Mouse (Mus musculus) macrophage (primary cell): ENCODE measurements around the gene Corin. TPM values are rescaled to one million over a fixed set of nuclear protein-coding genes. Genes with fewer than 3 reads are reported as not detected.

Experiments used
- H3K27ac ChIP-seq: fragments of 350-480 bp; formaldehyde crosslinking; 2 replicates; pipeline ENCODE4 v1.9.0; 2021
- H3K36me3 ChIP-seq: fragments of 350-480 bp; formaldehyde crosslinking; 2 replicates; pipeline ENCODE4 v1.9.0; 2021; ENCODE audit errors: inconsistent target
- H3K4me3 ChIP-seq: fragments of 350-480 bp; formaldehyde crosslinking; 2 replicates; pipeline ENCODE4 v1.9.0; 2021; ENCODE audit errors: inconsistent target
- H3K79me2 ChIP-seq: fragments of 350-480 bp; formaldehyde crosslinking; 2 replicates; pipeline ENCODE4 v1.9.0; 2021; ENCODE audit errors: inconsistent target
- WGBS: methylation state at CpG from one replicate; pipeline ENCODE4 v1.1.7; 2026; ENCODE audit warnings: inconsistent platforms; ENCODE audit not compliant: missing documents; 5-methylcytosine and 5-hydroxymethylcytosine counted together
- polyA plus RNA-seq: library from polyadenylated mRNA; stranded (reverse); fragments of 250-400 nt; gene quantifications from 3 replicates; pipeline ENCODE4 v1.2.4, GENCODE M21; 2018; ENCODE audit warnings: inconsistent platforms
- total RNA-seq, 78 experiments: library from RNA; depleted of rRNA; stranded (reverse); fragments of 250-400 nt; gene quantifications; 1 replicate in 9 of 78; 2 replicates in 24 of 78; 3 replicates in 43 of 78; 4 replicates in 2 of 78; pipeline ENCODE4 v1.2.4; 2018; ENCODE audit warnings: inconsistent platforms in 56 of 78

Gene Corin
- total RNA-seq (2018; cell fraction: chromatin; rRNA removed): under 1 TPM in 1 of 26 experiments, not detected in 25; 0.27 TPM
- under 1 TPM in 8 of 26 experiments, not detected in 18; under 0.01 to 0.09 (median 0.04) TPM for total RNA-seq (2018; cell fraction: cytosol; rRNA removed)
- under 1 TPM in 3 of 26 experiments, not detected in 23; 0.11 to 0.21 (median 0.12) TPM for total RNA-seq (2018; cell fraction: nucleus; rRNA removed)
- not detected in 3 replicates for polyA plus RNA-seq

DNA sequence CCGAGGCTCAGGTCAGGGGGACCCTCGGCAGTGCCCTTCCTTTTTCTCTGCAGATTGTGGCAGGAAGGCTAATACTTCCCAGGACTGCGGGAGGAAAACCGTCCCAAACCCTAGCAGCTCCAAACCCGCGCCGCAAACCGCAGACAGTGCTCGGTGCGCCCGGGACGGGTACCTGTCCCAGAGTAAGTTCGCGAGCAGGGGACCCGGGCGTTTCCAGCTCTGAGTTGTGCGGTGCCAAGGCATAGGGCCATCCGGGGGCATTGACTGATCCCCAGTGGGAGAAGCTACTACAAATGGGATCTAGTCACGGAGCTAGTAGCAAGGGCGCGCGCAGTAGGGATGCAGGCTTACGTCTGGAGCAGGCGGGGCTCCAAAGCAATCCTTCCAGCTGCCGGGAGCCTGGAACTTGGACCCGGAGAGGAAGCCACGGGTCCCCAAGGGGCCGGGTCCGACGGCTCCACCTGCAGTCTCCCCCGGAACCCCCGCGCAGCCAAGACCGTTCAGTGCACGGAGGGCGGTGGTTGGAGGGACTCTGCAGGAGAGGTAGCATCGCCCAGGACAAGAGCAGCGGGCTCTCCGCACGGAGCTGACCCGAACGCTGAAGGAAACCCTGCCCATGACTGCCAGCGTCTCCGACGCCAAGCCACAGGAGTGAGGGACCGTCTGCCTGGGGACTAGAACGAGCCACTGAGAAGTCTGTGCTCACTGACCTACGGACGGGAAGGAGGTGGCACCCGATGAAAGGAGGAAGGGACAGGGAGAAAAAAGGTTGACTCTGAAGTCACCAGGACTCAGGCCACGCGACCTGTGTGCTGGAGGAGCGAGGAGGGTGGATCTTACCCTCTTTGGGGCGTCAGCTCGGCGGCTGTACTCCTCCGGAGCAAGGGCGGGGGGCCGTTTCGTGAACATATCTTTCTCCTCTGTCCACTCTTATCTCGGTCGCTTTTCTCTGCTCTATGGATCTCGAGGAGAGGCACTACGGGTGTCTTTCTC is at the start of gene Corin:
Gene Corin (minus strand): TSS at position 943 of the 993 bp plus-strand sequence.
- Histone ChIP-seq H3K79me2 (no peaks in the 10 kb centered on the region), H3K4me3 (no peak within 1 kb of the TSS), H3K36me3 (no peaks in the 10 kb centered on the region), H3K27ac (no peak within 1 kb of the TSS)
- WGBS: 4% methylated on average over 64 of the region's 64 CpGs

DNA sequence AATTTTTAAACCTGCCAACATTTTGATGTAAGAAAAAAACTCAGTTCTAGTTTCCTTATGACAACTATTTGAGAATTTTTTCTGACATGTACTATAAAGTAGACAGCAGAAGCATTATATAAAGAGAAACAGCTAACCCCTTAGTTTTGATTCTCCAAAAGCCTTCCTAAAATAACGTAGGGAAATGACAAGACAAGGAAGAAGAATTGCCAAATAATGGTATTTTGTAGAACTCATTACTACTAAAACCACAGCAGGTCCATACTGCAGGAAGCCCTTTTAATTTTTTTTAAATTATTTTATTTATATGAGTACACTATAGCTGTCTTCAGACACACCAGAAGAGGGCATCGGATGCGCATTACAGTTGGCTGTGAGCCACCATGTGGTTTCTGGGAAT is 46.9 kb upstream of the Corin start:
- 50% methylated on average over 2 of the region's 3 CpGs for WGBS
- Histone ChIP-seq H3K79me2 (peaks cover 73% of the 10 kb centered on the region), H3K4me3 (no peak overlapping the region), H3K36me3 (peaks cover 20% of the 10 kb centered on the region; the same call in 1 of the 2 replicates), H3K27ac (peak overlapping the region; percentile 77)

DNA sequence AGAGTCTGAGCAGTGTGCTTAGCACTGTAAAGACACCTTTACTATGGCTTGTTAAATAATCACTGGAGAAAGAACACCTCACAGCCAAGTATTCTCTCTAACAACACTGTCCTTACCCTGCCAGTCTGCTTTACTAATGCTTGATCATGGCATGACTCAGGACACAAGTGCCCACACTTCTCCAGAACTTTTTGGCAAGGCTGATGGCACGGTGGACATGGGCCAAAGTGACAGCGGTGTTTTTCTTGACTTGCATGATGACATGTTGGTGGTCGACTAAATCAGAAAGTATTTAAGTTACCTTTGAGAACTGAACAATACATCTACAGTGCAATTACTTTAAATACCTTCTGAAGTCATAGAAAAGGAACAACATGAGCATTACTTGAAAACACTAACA is 24.6 kb upstream of the Corin start:
- peaks cover 89% of the 10 kb centered on the region for H3K36me3 ChIP-seq
- WGBS: 93% methylated on average over 3 of the region's 3 CpGs

DNA sequence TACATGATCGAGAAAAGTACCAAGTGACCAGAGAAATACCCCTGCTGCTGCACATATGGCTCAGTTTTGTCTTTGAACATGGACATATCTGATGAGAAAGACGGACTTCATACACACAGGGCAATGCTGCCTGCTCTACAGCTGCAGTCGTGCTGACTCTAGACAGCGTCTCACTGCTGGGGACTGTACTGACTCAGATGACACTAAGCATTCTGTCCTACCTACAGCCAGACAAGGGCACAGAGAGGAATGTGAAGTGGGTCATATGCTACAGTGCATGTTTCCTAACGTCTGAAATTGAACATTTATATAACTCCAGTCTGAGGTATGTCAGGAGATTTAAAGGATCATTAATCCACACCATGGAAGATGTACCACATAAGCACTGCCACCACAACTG is 9.5 kb upstream of the Corin start:
- Histone ChIP-seq H3K4me3 (no peak overlapping the region), H3K27ac (no peak overlapping the region), H3K36me3 (peaks cover 45% of the 10 kb centered on the region), H3K79me2 (no peaks in the 10 kb centered on the region)
- 86% methylated on average over 5 of the region's 5 CpGs for WGBS

More for the DNA sequence above, 24.6 kb upstream of the Corin start:
- Histone ChIP-seq H3K79me2 (no peaks in the 10 kb centered on the region), H3K4me3 (no peak overlapping the region), H3K27ac (no peak overlapping the region)

DNA sequence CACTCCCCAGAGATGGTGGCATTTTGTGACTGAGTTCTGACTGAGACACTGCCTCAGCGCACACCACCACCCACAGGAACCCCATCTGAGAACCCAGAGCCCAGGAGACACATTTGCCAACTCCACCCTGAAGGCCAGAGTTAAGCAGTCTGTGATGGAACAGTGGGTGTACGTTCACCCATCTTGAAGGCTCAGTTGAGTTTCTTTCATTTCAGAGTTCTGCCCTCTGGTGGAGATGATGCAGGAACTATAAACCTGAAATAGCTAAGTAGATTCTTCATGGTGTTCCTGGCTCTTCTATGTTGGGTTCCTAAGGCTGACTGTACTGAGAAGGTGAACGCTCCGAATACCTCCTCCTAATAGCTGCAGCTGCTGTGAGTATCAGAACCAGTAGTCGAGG is 1.5 kb upstream of the Corin start:
- 69% methylated on average over 5 of the region's 5 CpGs for WGBS
- Histone ChIP-seq H3K4me3 (no peak overlapping the region), H3K36me3 (no peaks in the 10 kb centered on the region), H3K27ac (no peak overlapping the region), H3K79me2 (no peaks in the 10 kb centered on the region)

DNA sequence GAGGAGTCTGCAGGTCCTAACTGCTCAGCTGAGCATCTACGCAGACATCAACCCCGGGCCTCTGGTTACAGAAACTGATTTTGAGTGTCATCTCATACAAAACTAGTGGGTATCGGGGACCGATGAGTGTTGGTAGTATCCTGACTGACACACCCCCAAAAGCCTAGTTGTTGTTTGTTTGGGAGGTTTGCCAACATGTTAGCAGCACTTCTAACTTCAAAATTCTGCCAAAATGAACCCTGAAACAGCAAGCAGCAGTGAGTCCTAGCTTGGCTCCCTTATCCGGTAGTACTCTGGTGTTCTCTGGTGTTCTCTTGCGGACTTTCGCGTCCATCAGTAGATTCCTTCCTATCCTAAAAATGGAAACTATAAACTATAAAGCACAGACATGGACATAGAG is 1.5 kb downstream of the Corin start:
- no peaks in the 10 kb centered on the region for H3K79me2 ChIP-seq
- H3K27ac ChIP-seq: no peak overlapping the region
- H3K4me3 ChIP-seq: no peak overlapping the region
- WGBS: 79% methylated on average over 8 of the region's 8 CpGs
- no peaks in the 10 kb centered on the region for H3K36me3 ChIP-seq

DNA sequence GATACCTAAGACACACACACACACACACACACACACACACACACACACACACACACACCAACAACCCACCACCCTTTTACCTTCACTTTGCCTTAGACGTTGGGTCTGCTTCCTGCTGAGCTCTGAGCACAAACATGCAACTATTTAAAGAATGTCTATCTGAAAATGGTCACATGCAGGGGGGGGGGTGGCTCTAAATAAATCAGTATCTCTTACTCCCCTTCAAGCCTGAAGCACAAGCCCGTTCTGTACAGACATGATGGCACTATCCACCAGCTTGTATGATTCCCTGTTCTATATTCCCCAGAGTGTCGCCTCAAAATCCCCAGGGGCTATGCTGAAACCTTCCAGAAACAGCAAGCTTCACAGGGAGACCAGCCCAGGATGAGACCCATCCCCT is 2.5 kb downstream of the Corin start:
- Histone ChIP-seq H3K79me2 (no peaks in the 10 kb centered on the region), H3K4me3 (no peak overlapping the region), H3K27ac (no peak overlapping the region), H3K36me3 (no peaks in the 10 kb centered on the region)
- 71% methylated on average over 3 of the region's 3 CpGs for WGBS

DNA sequence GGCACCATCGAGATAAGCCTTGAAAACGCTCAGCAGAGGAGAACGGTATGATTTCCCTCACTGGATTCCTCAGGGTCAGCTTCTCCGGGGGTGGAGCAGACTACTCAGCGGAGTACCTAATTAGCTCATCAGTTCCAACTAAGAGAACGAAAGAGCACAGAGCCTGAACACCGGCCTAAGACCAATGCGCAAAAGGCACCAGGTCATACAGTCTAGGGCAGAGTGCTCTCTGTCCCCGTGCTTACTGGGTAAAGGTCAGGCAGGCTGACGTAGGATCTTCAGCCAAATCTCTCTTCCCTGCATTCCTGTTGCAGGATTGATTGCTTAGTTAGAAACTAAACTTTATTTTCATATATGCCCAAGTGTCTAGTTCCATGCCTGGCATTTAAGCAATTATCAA is 6.0 kb downstream of the Corin start:
- Histone ChIP-seq H3K4me3 (no peak overlapping the region), H3K79me2 (no peaks in the 10 kb centered on the region), H3K36me3 (no peaks in the 10 kb centered on the region), H3K27ac (no peak overlapping the region)
- WGBS: 88% methylated on average over 10 of the region's 10 CpGs

DNA sequence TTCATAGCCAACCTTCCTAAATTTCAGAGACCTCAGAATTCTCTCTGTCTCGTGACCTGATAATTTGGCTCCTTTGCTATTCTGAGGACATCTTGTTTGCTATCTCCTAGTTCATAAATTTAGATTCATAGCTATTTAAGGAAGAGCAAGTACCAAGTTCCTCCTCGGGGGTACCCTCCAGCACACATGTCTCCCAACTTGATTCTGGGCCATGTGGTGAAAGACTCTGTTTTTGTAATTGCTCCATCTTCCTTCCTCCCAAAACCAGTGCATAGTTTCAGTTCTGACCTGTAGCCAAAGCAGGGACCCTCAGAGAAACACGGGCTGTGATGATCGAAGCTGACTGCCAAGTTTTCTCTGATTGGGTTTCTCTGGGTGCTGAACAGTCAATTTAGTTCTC is 7.5 kb downstream of the Corin start:
- WGBS: 4% methylated on average over 4 of the region's 4 CpGs
- Histone ChIP-seq H3K4me3 (no peak overlapping the region), H3K27ac (no peak overlapping the region), H3K36me3 (no peaks in the 10 kb centered on the region), H3K79me2 (no peaks in the 10 kb centered on the region)

DNA sequence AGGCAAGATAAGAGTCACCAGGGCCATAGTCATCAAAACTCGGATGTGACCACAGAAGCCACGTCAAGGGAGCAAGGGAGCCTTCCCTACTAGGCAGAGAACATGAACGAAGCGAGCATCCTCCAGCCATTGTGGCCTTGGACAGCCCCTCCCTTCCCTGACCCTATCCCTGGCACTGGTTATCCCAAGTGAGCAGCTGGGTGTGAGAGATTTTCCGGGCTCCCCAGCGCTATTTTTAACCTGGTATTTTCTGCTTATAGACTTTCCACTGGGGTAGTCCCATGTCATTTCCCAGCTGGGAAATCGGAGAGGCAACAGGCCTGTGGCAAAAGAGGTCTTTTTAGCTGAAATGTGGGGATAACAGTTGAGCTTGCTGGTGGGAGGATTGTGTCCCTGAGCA is 10.4 kb downstream of the Corin start:
- Histone ChIP-seq H3K36me3 (no peaks in the 10 kb centered on the region), H3K79me2 (no peaks in the 10 kb centered on the region), H3K27ac (no peak overlapping the region), H3K4me3 (no peak overlapping the region)
- 78% methylated on average over 7 of the region's 7 CpGs for WGBS

DNA sequence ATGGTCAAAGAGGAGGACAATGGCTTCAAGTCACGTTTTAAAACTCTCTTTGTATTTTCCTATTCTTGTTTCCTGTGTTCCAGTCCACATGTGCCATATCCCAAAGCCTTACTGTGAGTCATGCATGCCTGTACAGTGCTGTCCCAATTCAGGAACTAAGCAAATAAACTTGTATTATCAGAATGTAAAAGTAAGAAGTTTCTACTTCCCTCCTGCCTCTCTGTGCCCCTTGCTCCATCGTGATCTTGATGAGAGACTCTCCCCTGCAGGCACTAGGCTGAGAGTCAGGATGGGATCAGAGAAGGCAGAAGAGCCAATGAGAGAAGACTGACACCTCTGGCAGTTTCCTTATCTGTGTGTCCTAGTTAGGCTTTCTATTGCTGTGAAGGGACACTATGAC is 13.0 kb downstream of the Corin start:
- Histone ChIP-seq H3K4me3 (no peak overlapping the region), H3K27ac (no peak overlapping the region), H3K36me3 (no peaks in the 10 kb centered on the region), H3K79me2 (no peaks in the 10 kb centered on the region)
- 4% methylated on average over 2 of the region's 2 CpGs for WGBS

DNA sequence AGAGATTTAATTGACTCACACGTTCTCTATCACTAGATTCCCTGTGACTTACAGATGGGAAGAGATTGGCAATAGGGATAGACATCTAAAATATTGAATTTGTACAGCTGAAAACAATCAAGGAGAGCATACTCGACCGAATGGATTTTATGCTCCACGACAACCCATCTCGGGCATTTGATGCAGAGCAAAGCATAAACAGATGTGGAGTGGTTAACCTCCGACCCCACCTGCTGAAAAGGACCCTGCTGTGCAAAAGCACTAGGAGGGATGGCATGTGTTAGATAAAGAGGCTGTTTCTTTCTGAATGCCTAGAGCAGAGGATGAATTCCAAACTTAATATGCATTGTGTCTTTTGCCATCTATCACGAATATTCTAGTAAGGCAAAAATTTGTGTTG is 23.8 kb downstream of the Corin start:
- 82% methylated on average over 7 of the region's 7 CpGs for WGBS
- H3K27ac ChIP-seq: no peak overlapping the region

DNA sequence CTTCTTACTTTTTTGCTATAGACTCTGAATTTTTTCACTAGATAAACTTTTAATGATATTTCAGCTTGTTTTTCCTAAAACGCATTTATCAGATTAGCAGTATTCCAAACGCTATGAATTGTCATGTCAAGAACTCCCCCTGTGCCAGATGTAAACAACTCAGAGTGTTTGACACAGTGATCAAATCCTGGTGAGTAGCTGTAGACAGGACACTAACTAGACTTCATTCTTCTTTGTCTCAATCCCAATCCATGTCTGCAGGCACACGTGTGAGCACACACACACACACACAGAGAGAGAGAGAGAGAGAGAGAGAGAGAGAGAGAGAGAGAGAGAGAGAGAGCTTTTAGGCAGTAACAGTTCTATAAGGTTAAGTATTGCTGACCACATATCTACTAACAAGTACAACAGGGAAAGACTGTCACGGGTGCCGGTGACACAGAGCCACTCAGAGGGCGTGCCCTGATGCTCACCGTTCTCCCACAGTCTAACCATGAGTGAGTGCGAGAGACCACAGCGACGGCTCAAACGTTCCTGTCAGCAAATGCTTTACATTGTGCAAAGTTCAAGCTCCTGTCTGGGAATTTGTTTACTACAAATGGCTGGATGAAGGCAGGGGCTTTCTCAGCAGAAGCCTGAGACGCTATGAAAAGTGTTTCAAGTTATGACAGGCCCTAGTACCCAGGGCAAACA is 31.8 kb downstream of the Corin start:
- Histone ChIP-seq H3K79me2 (no peaks in the 10 kb centered on the region), H3K36me3 (no peaks in the 10 kb centered on the region), H3K27ac (no peak overlapping the region), H3K4me3 (no peak overlapping the region)
- 77% methylated on average over 11 of the region's 12 CpGs for WGBS

More for the DNA sequence above, 23.8 kb downstream of the Corin start:
- Histone ChIP-seq H3K79me2 (no peaks in the 10 kb centered on the region), H3K4me3 (no peak overlapping the region), H3K36me3 (no peaks in the 10 kb centered on the region)

DNA sequence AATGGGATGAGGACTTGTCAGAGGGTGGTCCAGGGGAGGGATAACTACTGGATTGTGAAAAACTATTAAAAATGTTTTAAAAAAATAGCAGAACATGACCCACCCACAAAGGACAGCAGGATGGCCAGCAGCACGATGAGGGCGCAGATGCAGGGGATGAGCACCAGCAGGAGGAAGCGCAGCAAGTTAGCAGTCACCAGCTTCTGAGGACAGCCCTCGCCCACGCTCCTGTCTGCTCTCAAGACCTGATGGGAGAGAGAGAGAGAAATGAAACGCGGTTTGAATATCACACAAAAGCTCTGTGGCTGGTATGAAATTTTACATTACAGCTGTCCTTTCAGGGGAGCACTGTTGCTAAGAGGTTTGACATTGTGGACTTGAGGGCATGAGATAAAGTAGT is 32.5 kb downstream of the Corin start:
- Histone ChIP-seq H3K27ac (no peak overlapping the region), H3K79me2 (no peaks in the 10 kb centered on the region)
- WGBS: 83% methylated on average over 7 of the region's 7 CpGs

DNA sequence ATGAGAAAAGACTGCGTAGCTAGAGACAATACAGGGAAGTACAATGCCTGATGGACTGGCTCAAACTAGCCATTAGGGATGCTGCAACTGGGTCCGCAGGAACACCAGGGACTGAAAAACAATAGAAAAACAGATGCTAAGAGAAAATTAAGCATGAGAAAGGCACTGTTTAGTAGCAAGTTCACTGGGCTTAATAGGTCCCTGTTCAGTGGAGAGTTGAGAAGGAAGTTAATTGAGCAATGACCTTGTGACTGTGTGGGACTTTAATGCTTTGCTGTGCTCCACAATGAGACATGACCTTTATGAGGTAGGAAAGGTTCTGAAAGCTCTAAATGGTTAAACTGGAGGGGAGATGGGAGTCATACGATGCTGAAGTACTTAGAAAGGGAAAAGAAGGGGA is 39.3 kb downstream of the Corin start:
- Histone ChIP-seq H3K4me3 (no peak overlapping the region), H3K36me3 (no peaks in the 10 kb centered on the region), H3K79me2 (no peaks in the 10 kb centered on the region), H3K27ac (no peak overlapping the region)
- 79% methylated on average over 3 of the region's 3 CpGs for WGBS

More for the DNA sequence above, 32.5 kb downstream of the Corin start:
- Histone ChIP-seq H3K4me3 (no peak overlapping the region), H3K36me3 (no peaks in the 10 kb centered on the region)
